Mouse (Mus musculus): Measurements from ENCODE around the gene Il17rd. TPM values are rescaled to one million over a fixed set of nuclear protein-coding genes. Genes with fewer than 3 reads are reported as not detected.
A peak's percentile ranks its signal among the peaks of the same experiment; 100 is the strongest.

The Il17rd gene
- polyA plus RNA-seq, 1 experiment from 2014 or later = 1.8 TPM

DNA sequence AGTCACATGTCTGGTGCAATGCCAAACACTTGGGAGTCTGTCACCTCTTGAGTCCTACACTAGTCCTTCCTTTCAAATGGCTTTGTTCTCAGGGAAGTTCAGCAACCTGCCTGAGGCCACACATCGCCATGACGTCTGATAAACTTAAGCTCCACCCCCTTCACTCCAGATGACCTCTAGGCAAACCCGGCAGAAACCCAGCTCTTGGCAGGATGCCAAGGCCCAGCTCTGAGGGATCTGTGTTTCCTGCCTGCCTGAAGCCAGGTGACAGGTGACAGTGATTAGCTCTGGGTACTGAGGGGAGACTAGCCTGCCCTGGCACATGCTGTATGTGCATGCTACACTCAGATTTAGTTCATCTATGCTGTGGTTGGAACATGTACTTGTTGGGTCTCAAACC, 33.2 kb downstream of the Il17rd start:
- 15% methylated on average over 3 of the region's 3 CpGs for WGBS
- no peaks in the 10 kb centered on the region for H3K36me3 ChIP-seq
- no peak for ATAC-seq (replicated peaks)
- H3K4me1 ChIP-seq = peaks cover 38% of the 10 kb centered on the region
- no peaks in the 10 kb centered on the region for H3K9me3 ChIP-seq
- no peak overlapping the region for H3K4me2 ChIP-seq (replicated peaks)
- H3K27me3 ChIP-seq = no peaks in the 10 kb centered on the region
- no peak overlapping the region for H3K9ac ChIP-seq (replicated peaks)
- no peak overlapping the region for H3K27ac ChIP-seq (replicated peaks)
- no peak overlapping the region for H3K4me3 ChIP-seq

DNA sequence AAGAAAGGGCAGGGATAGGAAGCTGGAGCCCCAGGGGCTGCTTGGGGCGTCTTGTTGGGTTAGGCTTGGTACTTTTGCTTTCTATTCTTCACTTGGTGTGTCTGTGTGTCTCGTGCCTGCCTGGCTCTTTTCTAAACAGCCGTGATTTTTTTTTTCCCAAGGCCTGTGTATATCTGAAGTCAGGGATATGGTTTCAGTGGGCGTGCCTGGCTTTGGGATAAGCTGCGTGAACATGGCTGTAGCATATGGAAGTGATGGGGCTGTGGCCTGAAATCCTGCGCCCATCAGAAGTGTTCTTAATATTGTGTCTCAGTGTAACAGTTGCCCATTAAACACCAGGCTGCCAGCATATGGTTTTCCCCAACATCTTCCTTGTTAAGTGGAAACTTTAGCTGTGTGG, 36.3 kb downstream of the Il17rd start:
- H3K4me1 ChIP-seq = peaks cover 23% of the 10 kb centered on the region
- 67% methylated on average over 6 of the region's 6 CpGs for WGBS
- no peak overlapping the region for H3K4me2 ChIP-seq (replicated peaks)
- no peaks in the 10 kb centered on the region for H3K36me3 ChIP-seq
- no peak overlapping the region for H3K27ac ChIP-seq (replicated peaks)
- no peak overlapping the region for H3K9ac ChIP-seq (replicated peaks)
- no peak for ATAC-seq (replicated peaks)
- H3K27me3 ChIP-seq = no peaks in the 10 kb centered on the region
- no peak overlapping the region for H3K4me3 ChIP-seq
- H3K9me3 ChIP-seq = no peaks in the 10 kb centered on the region

DNA sequence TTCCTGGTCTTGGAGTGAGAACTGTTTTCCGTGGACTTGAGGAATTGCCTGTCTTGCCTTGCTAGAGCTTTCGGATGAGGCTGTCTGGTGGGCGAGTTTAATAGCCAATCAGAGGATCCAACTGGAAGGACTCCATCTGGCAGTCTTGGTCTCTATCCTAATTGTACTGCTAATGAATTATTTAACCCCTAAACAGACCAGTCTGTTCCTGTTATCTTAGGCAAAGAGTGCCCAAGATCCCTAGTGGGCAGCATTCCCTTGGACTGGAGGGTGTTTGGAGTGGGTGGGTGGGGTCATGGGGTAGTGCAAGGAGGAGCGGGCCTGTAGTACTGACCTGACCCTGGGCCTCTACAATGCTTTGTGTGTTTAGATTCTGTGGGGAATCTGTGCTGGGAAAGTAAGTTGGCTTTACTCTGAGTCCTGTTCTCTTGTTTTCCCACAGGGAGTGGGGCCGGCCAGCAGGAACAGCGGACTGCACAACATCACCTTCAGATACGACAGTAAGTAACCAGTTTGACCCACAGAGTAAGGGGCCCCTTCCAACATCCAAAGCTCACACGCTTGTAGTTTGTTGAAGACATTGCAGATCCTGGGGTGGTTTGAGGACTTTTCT, 37.3 kb downstream of the Il17rd start:
- no peaks in the 10 kb centered on the region for H3K36me3 ChIP-seq
- H3K4me3 ChIP-seq = no peak overlapping the region
- H3K4me1 ChIP-seq = peaks cover 19% of the 10 kb centered on the region
- no peak overlapping the region for H3K4me2 ChIP-seq (replicated peaks)
- no peaks in the 10 kb centered on the region for H3K27me3 ChIP-seq
- WGBS = 53% methylated on average over 8 of the region's 8 CpGs
- no peak overlapping the region for H3K27ac ChIP-seq (replicated peaks)
- ATAC-seq (replicated peaks) = peak; percentile 58
- H3K9me3 ChIP-seq = no peaks in the 10 kb centered on the region
- H3K9ac ChIP-seq (replicated peaks) = no peak overlapping the region

DNA sequence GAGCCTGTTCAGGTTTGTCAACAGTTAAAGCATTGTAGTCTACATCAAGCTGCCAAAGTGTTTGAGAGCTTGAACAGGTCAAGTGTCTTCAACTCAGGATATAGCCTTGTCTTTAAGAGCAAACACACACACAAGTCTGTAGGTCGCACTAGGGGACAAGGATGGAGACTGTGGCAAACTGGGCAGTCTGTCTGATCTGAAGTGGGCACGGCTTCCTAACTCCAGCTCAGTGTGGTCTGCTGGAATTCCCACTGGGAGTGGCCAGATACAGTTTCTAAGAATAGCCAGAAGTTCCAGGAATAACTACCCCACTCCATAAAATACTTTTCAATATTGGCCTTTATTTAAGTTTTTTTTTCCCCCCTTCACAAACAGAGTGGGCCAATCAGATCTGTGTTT, 37.8 kb downstream of the Il17rd start:
- H3K27me3 ChIP-seq = no peaks in the 10 kb centered on the region
- no peak for ATAC-seq (replicated peaks)
- H3K9me3 ChIP-seq = no peaks in the 10 kb centered on the region
- H3K4me3 ChIP-seq = no peak overlapping the region
- H3K4me1 ChIP-seq = peaks cover 22% of the 10 kb centered on the region
- no peak overlapping the region for H3K27ac ChIP-seq (replicated peaks)
- no peaks in the 10 kb centered on the region for H3K36me3 ChIP-seq
- no peak overlapping the region for H3K4me2 ChIP-seq (replicated peaks)
- WGBS = 91% methylated on average over 2 of the region's 2 CpGs
- no peak overlapping the region for H3K9ac ChIP-seq (replicated peaks)

DNA sequence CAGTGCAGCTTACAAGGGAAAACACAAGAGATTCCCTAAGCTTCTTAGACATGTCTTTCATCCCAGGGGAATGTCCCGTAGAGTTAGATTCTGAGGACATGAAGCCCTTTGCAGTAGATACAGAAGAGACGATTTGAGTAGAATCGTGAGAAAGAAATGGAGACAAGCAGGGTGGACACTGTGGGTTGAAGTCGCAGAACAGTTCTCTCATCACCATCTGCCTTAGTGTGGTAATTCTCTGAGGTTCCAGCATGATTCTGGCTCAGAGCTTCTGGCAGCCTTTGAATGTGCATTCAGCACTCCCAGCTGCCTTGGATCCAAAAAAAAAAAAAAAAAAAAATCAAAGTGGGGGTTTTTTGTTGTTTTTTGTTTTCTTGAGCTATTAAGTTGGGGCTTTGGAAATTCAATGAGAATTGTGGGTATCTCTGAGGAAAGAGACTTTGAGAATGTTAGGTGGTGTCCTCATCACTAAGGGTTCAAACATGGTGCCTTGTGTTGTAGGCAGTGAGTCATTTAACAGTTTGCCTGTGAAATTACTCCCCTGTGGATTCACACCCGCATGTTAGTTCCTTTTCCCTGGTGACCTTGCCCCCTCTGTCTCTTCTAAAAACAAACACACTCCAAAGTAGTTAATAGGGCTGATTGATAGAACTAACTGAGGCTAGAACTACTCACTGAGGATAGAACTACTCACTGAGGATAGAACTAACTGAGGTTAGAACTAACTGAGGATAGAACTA, 43.0 kb downstream of the Il17rd start:
- H3K36me3 ChIP-seq = no peaks in the 10 kb centered on the region
- H3K27me3 ChIP-seq = no peaks in the 10 kb centered on the region
- no peak overlapping the region for H3K4me3 ChIP-seq
- no peak overlapping the region for H3K27ac ChIP-seq (replicated peaks)
- WGBS = 70% methylated on average over 5 of the region's 5 CpGs
- H3K4me2 ChIP-seq (replicated peaks) = no peak overlapping the region
- no peaks in the 10 kb centered on the region for H3K9me3 ChIP-seq
- no peak for ATAC-seq (replicated peaks)
- H3K4me1 ChIP-seq = 0 out of 2 replicates have a peak, but pooled peaks cover 4% of the 10 kb centered on the region
- H3K9ac ChIP-seq (replicated peaks) = no peak overlapping the region

DNA sequence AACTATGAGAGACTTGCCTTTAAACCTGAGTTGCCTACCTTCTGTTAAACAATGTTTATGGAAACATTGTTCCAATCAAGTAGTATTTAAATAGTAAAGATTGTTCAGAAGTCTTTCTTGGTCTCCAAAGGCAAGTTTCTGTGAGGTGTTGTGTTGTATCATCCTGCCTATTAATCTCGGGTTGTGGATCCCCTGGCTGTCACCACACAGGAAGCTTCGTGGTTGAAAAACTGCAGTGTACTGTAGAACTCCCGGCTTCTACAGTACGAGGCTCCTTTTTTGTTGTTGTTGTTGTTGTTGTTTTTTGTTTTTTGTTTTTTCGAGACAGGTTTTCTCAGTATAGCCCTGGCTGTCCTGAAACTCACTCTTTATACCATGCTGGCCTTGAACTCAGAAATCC, 46.7 kb downstream of the Il17rd start:
- Histone ChIP-seq H3K4me3 (no peak overlapping the region), H3K27ac (replicated peaks) (no peak overlapping the region), H3K27me3 (no peaks in the 10 kb centered on the region), H3K9ac (replicated peaks) (no peak overlapping the region), H3K4me2 (replicated peaks) (no peak overlapping the region), H3K9me3 (no peaks in the 10 kb centered on the region), H3K4me1 (0 out of 2 replicates have a peak, but pooled peaks cover 4% of the 10 kb centered on the region), H3K36me3 (no peaks in the 10 kb centered on the region)
- WGBS = 90% methylated on average over 5 of the region's 5 CpGs
- no peak for ATAC-seq (replicated peaks)

DNA sequence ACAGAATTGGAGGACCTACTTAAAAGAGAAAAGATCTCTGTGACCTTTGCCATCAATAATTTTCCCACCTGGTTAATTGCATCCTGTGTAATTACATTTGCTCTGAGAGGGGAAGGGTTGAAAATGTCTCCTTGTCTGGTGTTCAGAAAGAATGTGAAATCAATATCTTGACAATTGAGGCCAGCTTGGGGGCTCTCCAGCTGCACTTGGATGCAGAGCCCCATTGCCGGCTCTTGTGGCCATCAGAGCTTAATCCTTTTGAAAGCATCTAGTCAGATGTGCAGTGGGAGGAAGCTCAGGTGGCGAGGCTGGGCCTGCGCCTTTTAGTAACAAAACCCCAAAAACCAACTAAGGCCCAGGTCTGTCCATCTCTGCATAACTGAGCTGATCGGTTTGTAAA, 47.3 kb downstream of the Il17rd start:
- Histone ChIP-seq H3K36me3 (no peaks in the 10 kb centered on the region), H3K9me3 (no peaks in the 10 kb centered on the region), H3K4me2 (replicated peaks) (no peak overlapping the region), H3K4me1 (0 out of 2 replicates have a peak, but pooled peaks cover 4% of the 10 kb centered on the region), H3K9ac (replicated peaks) (no peak overlapping the region), H3K27me3 (no peaks in the 10 kb centered on the region), H3K4me3 (no peak overlapping the region), H3K27ac (replicated peaks) (no peak overlapping the region)
- ATAC-seq (replicated peaks) = no peak
- 68% methylated on average over 4 of the region's 4 CpGs for WGBS

DNA sequence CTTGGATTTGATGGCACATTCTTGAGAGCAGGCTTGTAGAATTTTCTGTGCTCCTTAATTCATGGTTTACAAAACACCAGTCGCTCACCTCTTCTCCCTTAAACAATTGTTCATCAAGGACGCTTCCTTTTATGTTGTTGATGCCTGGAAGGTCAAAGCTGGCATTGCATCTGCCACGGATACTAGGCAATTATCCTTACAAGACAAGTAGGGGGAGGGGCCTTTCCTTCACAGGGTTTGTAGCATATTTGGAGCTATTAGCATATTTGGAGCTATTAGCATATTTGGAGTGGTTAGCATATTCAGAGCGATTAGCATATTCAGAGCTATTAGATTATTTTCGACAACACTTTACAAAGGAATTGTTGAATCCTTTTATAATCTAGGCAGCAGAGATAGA, 55.5 kb downstream of the Il17rd start:
- Histone ChIP-seq H3K4me1 (peaks cover 14% of the 10 kb centered on the region), H3K36me3 (no peaks in the 10 kb centered on the region), H3K4me2 (replicated peaks) (no peak overlapping the region), H3K4me3 (no peak overlapping the region), H3K9ac (replicated peaks) (no peak overlapping the region), H3K9me3 (no peaks in the 10 kb centered on the region), H3K27ac (replicated peaks) (peak overlapping the region; percentile 20; the same call in 1 of the 2 replicates), H3K27me3 (no peaks in the 10 kb centered on the region)
- WGBS = 24% methylated on average over 5 of the region's 5 CpGs
- ATAC-seq (replicated peaks) = peak; percentile 62; the same call in 1 of the 2 replicates

DNA sequence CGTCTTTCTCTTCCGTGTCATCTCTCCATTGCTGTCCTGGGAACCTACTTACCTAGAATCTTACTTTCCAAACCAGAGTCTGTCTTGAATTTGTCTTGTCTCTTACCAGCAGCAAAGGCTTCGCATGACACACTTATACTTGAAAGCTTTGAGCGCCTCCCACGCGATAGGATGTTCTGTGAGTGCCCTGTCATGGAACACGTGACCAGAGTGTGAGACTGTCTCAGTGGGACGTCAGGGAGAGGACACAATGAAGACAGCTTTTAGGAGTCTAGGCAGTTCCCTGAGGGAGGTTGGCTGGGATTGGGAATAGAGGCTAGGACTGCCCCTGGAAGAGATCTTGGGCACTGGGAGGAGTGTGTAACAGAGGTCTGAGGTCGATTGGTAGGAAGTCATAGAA, 57.4 kb downstream of the Il17rd start:
- Histone ChIP-seq H3K9me3 (no peaks in the 10 kb centered on the region), H3K4me2 (replicated peaks) (no peak overlapping the region), H3K36me3 (no peaks in the 10 kb centered on the region), H3K4me3 (no peak overlapping the region), H3K4me1 (peaks cover 14% of the 10 kb centered on the region), H3K27ac (replicated peaks) (no peak overlapping the region), H3K27me3 (no peaks in the 10 kb centered on the region), H3K9ac (replicated peaks) (no peak overlapping the region)
- 62% methylated on average over 9 of the region's 9 CpGs for WGBS
- no peak for ATAC-seq (replicated peaks)

DNA sequence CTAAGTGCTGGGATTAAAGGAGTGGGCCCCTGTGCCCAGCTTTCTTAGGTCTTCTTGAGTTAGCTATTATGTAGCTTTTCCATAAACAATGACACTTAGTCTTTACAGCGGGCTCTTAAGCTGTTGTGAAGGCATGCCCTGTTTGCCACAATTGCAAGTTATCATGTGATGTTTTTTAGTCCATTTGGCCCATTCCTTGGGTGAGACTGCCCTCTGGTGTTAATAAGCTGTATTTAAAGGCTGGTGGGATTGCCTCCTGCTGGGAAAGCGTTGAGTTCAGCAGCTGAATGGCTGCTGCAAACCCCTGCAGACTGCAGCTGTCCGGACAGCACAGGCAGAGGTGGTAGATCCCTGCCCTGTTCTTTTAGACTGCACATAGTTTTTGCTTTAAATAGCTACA, 58.0 kb downstream of the Il17rd start:
- WGBS = 5% methylated on average over 3 of the region's 3 CpGs
- Histone ChIP-seq H3K4me2 (replicated peaks) (no peak overlapping the region), H3K4me1 (peaks cover 14% of the 10 kb centered on the region), H3K9ac (replicated peaks) (no peak overlapping the region), H3K36me3 (no peaks in the 10 kb centered on the region), H3K4me3 (no peak overlapping the region), H3K9me3 (no peaks in the 10 kb centered on the region), H3K27ac (replicated peaks) (no peak overlapping the region), H3K27me3 (no peaks in the 10 kb centered on the region)
- peak; percentile 65 for ATAC-seq (replicated peaks)

DNA sequence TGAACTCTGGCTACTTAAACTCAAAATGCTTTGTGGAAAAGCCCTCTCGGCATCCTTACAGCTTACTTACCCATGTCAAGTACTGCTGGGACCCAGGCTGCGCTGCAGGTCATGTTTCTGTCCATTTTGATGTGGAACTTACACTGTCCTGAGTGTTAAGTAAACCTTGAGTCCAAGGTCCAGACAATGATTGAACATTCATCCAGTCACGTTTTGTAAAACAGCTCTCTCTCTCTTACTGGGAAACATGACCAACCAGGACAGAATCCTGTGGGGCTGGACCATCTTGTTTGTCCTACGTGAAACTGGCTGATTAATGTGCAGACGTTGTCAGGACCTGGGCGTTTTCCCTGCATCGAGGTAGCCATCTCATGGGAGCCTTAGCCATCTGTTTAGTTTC, 63.0 kb downstream of the Il17rd start:
- Histone ChIP-seq H3K9me3 (no peaks in the 10 kb centered on the region), H3K27me3 (no peaks in the 10 kb centered on the region), H3K4me2 (replicated peaks) (no peak overlapping the region), H3K36me3 (no peaks in the 10 kb centered on the region), H3K27ac (replicated peaks) (no peak overlapping the region), H3K4me1 (0 out of 2 replicates have a peak, but pooled peaks cover under 1% of the 10 kb centered on the region), H3K4me3 (no peak overlapping the region), H3K9ac (replicated peaks) (no peak overlapping the region)
- 72% methylated on average over 7 of the region's 7 CpGs for whole genome bisulfite sequencing
- ATAC-seq (replicated peaks) = no peak

DNA sequence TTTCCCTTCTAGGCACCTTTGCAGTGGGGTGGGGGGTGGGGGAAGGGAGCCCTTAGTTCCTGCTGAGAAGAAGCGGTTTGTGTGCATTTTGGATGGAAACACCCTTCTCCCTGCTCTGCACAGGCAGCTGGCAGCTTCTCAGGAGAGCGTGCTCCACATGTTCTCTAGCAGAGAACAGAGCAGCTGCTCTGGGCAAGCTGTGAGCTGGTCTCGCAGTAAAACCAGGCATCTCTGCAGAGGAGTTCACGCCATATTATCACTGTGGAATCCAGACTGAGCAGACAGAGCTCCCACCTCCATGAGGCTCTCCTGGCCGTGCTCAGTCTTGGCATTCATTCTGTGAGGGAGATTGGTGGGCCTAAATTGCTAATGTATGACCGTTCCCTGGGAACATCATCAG, 64.0 kb downstream of the Il17rd start:
- Histone ChIP-seq H3K4me3 (no peak overlapping the region), H3K27ac (replicated peaks) (no peak overlapping the region), H3K27me3 (no peaks in the 10 kb centered on the region), H3K9ac (replicated peaks) (no peak overlapping the region), H3K36me3 (no peaks in the 10 kb centered on the region), H3K9me3 (no peaks in the 10 kb centered on the region), H3K4me2 (replicated peaks) (no peak overlapping the region), H3K4me1 (no peaks in the 10 kb centered on the region)
- WGBS = 66% methylated on average over 6 of the region's 6 CpGs
- 0 out of 2 replicates have a peak, but pooled peaks have one; percentile 32 for ATAC-seq (replicated peaks)

All from forebrain, embryonic 15.5 days (tissue).